Mouse (Mus musculus) liver, embryonic 12.5 days (tissue): ENCODE data around the gene Sec14l1. TPM values are rescaled to one million over a fixed set of nuclear protein-coding genes. Genes with fewer than 3 reads are reported as not detected.
A peak's percentile ranks its signal among the peaks of the same experiment; 100 is the strongest.

ENCODE experiments used
- ATAC-seq: fragments of 200-750 bp; cut with Nextera tagmentation; 2 replicates; pipeline ENCODE4 v1.8.0; 2017; ENCODE audit warnings: moderate number of reproducible peaks, mild to moderate bottlenecking, moderate library complexity
- H3K27ac ChIP-seq: fragments of 300-500 bp; sonication (generic); 2 replicates; pipeline ENCODE4 v1.5.1; 2016; ENCODE audit warnings: mild to moderate bottlenecking
- H3K27me3 ChIP-seq: fragments of 300-500 bp; sonication (generic); replicated peaks from 2 replicates; pipeline ENCODE4 v1.6.1; 2016; ENCODE audit warnings: mild to moderate bottlenecking, moderate library complexity
- H3K36me3 ChIP-seq: fragments of 300-500 bp; sonication (generic); 2 replicates; pipeline ENCODE4 v1.6.1; 2016; ENCODE audit warnings: mild to moderate bottlenecking, moderate library complexity
- H3K4me1 ChIP-seq: fragments of 300-500 bp; sonication (generic); 2 replicates; pipeline ENCODE4 v1.6.1; 2016
- H3K4me2 ChIP-seq: fragments of 300-500 bp; sonication (generic); 2 replicates; pipeline ENCODE4 v1.6.1; 2016; ENCODE audit warnings: mild to moderate bottlenecking, moderate library complexity
- H3K4me3 ChIP-seq: fragments of 300-500 bp; sonication (generic); 2 replicates; pipeline ENCODE4 v1.5.1; 2016; ENCODE audit warnings: mild to moderate bottlenecking, moderate library complexity
- H3K9ac ChIP-seq: fragments of 300-500 bp; sonication (generic); 2 replicates; pipeline ENCODE4 v1.6.1; 2016; ENCODE audit warnings: mild to moderate bottlenecking, moderate library complexity
- H3K9me3 ChIP-seq: fragments of 300-500 bp; sonication (generic); replicated peaks from 2 replicates; pipeline ENCODE4 v1.6.1; 2016; ENCODE audit warnings: mild to moderate bottlenecking, moderate library complexity
- WGBS: fragments of 180-500 bp; shearing (Covaris S2); methylation state at CpG from one replicate; pipeline ENCODE4 v1.1.7; 2016; ENCODE audit not compliant: insufficient replicate concordance; 5-methylcytosine and 5-hydroxymethylcytosine counted together
- polyA plus RNA-seq: library from polyadenylated mRNA; unstranded; fragments of >200 nt; fragmentation: Nextera tagmentation; extraction: Ambion mirVana; gene quantifications from 2 replicates; pipeline ENCODE4 v1.2.1, GENCODE M21; 2016

The Sec14l1 gene
- polyA plus RNA-seq, 1 experiment from 2014 or later, result 26.9 TPM

DNA sequence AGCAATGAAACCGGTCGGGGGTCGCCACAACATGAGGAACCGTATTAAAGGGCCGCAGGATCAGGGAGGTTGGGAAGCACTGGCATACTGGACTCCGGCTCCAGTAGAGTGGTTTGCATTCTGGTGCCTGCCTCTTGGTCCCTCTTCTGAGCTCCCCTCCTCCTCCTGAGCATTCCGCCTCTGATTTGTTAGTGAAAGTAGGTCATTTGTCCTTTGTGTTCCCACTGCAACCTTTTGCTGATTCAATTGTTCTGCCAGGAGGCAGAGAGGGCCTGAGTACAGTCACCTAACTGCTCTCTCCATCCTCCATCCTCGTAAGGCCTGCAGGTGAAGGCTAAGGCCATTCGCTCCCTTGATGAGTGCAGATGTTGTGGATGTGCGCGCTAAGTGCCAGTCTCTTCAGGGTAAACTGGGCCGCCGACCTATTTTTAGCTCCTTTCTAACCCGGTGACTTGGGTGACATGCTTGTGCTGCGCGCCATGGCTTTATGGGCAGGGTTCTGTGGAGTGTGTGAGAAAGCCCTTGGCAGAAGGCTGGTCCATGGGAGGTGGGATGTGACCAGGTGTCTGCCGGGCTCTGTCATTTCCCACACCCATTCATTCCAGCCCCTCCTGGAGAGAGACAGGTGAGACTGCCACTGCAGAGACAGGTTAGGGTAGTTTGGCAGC is 8.6 kb downstream of the Sec14l1 start:
- Histone ChIP-seq H3K9ac (no peak overlapping the region), H3K9me3 (no peaks in the 10 kb centered on the region), H3K27me3 (no peaks in the 10 kb centered on the region), H3K4me3 (no peak overlapping the region), H3K27ac (no peak overlapping the region), H3K4me2 (no peak overlapping the region), H3K36me3 (peaks cover 31% of the 10 kb centered on the region), H3K4me1 (peaks cover 51% of the 10 kb centered on the region)
- 89% methylated on average over 17 of the region's 17 CpGs for WGBS
- ATAC-seq, result no peak

DNA sequence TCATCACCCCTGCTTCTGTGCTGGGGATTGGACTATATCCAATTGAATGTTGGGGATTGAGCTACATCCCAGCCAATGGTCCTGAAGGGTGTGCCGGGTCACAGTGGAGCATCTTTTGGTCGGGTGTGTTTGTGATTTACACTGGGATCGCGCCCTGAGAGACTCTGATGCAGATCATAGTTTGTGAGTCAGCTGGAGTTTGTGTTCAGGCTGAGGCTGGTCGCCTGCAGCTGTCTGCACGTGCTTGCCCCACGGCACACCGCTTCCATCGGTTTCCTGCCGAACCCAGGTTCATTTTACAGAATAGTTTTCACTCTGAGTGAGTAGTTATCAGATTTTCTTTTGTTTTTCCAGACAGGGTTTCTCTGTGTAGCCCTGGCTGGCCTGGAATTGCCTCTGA is 9.6 kb downstream of the Sec14l1 start:
- H3K4me1 ChIP-seq, result peaks cover 47% of the 10 kb centered on the region

DNA sequence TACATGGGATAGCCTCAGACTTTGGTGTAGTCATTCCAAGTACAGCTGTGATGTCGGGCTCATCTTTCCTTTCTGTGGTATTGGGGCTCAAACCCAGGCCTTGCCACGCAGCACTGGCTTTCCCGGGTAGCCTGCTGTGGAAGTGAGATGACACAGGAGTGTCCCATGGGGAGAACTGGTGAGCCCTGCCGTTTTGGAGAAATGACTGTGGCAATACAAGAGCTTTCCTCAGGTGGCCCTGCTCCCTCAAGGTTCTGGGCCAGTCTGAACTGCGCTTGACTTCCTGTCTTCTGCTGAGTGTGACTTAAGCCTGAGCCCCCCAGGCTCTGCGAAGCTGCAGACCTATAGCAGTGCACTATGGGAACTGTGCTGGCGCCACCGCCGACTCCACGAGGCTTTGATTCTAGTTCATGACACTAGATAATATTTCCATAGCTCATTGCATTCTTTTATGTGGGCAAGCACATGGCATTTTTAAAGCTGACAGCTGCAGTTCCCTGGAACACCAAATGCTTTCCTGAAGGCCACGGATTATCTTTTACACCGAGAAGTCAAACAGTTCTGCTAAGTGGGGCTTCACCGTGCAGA is 12.4 kb downstream of the Sec14l1 start:
- Histone ChIP-seq H3K9me3 (no peaks in the 10 kb centered on the region), H3K27me3 (no peaks in the 10 kb centered on the region), H3K4me2 (no peak overlapping the region), H3K9ac (no peak overlapping the region), H3K36me3 (peaks cover 15% of the 10 kb centered on the region), H3K4me1 (peaks cover 27% of the 10 kb centered on the region), H3K27ac (peak overlapping the region; percentile 52), H3K4me3 (no peak overlapping the region)
- ATAC-seq, result no peak
- 73% methylated on average over 13 of the region's 13 CpGs for WGBS

More for the DNA sequence above, 9.6 kb downstream of the Sec14l1 start:
- Histone ChIP-seq H3K4me2 (no peak overlapping the region), H3K9ac (no peak overlapping the region), H3K27me3 (no peaks in the 10 kb centered on the region), H3K36me3 (peaks cover 21% of the 10 kb centered on the region), H3K4me3 (no peak overlapping the region), H3K9me3 (no peaks in the 10 kb centered on the region), H3K27ac (no peak overlapping the region)
- ATAC-seq, result no peak
- WGBS, result 84% methylated on average over 10 of the region's 10 CpGs

GRCm38 (mm10) chr11:117127931-117128548 is 13.1 kb downstream of the Sec14l1 start:
- Histone ChIP-seq H3K9ac (no peak overlapping the region), H3K4me1 (peaks cover 27% of the 10 kb centered on the region), H3K4me2 (no peak overlapping the region), H3K4me3 (no peak overlapping the region), H3K27ac (peak overlapping the region; percentile 52), H3K9me3 (no peaks in the 10 kb centered on the region), H3K36me3 (peaks cover 10% of the 10 kb centered on the region; the same call in 1 of the 2 replicates), H3K27me3 (no peaks in the 10 kb centered on the region)
- WGBS, result 59% methylated on average over 12 of the region's 12 CpGs
- no peak for ATAC-seq

DNA sequence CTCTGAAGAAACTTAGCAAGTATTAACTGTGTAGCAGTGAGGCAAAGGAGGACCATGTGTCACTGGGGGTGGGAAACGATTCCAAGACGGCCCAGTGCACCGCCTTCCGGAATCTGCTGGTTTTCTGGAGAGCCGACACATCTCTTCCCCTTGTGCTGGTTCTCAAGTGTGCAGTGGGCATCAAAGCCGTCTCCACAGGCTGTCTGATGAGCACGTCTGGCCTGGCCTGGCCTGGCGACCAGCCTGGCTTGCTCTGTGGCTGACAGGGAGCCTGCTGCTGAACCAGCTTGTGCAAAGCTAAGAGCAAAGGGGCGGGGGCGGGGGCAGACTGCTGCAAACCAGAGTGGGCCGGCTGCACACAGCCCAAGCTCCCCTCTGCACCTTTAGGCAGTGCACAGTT is 14.5 kb downstream of the Sec14l1 start:
- Histone ChIP-seq H3K36me3 (0 out of 2 replicates have a peak, but pooled peaks cover 9% of the 10 kb centered on the region), H3K9ac (no peak overlapping the region), H3K27ac (no peak overlapping the region; the same call in 1 of the 2 replicates), H3K9me3 (no peaks in the 10 kb centered on the region), H3K4me3 (no peak overlapping the region), H3K27me3 (no peaks in the 10 kb centered on the region), H3K4me1 (peaks cover 26% of the 10 kb centered on the region), H3K4me2 (no peak overlapping the region)
- 74% methylated on average over 11 of the region's 11 CpGs for WGBS
- 0 out of 2 replicates have a peak, but pooled peaks have one; percentile 14 for ATAC-seq

- Histone ChIP-seq H3K36me3 (0 out of 2 replicates have a peak, but pooled peaks cover 9% of the 10 kb centered on the region), H3K27me3 (no peaks in the 10 kb centered on the region), H3K9ac (no peak overlapping the region), H3K9me3 (no peaks in the 10 kb centered on the region), H3K4me3 (no peak overlapping the region), H3K4me2 (no peak overlapping the region), H3K4me1 (peaks cover 29% of the 10 kb centered on the region), H3K27ac (no peak overlapping the region)
- ATAC-seq, result peak; percentile 14; the same call in 1 of the 2 replicates
- 87% methylated on average over 8 of the region's 8 CpGs for WGBS
Observed at GRCm38 (mm10) chr11:117130068-117130467, 15.1 kb downstream of the Sec14l1 start.

- peaks cover 38% of the 10 kb centered on the region for H3K4me1 ChIP-seq
- ATAC-seq, result no peak
- WGBS, result 83% methylated on average over 5 of the region's 5 CpGs
Observed at GRCm38 (mm10) chr11:117130888-117131287, 15.9 kb downstream of the Sec14l1 start.

GRCm38 (mm10) chr11:117131450-117131849 is 16.5 kb downstream of the Sec14l1 start:
- Histone ChIP-seq H3K4me2 (no peak overlapping the region), H3K9me3 (no peaks in the 10 kb centered on the region), H3K4me1 (peaks cover 43% of the 10 kb centered on the region), H3K27me3 (no peaks in the 10 kb centered on the region), H3K9ac (no peak overlapping the region), H3K4me3 (no peak overlapping the region), H3K36me3 (0 out of 2 replicates have a peak, but pooled peaks cover 6% of the 10 kb centered on the region), H3K27ac (no peak overlapping the region)
- WGBS, result 86% methylated on average over 10 of the region's 10 CpGs
- no peak for ATAC-seq

More at GRCm38 (mm10) chr11:117130888-117131287, 15.9 kb downstream of the Sec14l1 start:
- Histone ChIP-seq H3K4me2 (no peak overlapping the region), H3K4me3 (no peak overlapping the region), H3K9me3 (no peaks in the 10 kb centered on the region), H3K27me3 (no peaks in the 10 kb centered on the region), H3K36me3 (0 out of 2 replicates have a peak, but pooled peaks cover 6% of the 10 kb centered on the region), H3K9ac (no peak overlapping the region), H3K27ac (0 out of 2 replicates have a peak overlapping the region, but pooled peaks have one; percentile 22)

GRCm38 (mm10) chr11:117134776-117135387 is 19.9 kb downstream of the Sec14l1 start:
- H3K4me1 ChIP-seq, result peaks cover 40% of the 10 kb centered on the region
- no peaks in the 10 kb centered on the region for H3K27me3 ChIP-seq
- H3K4me3 ChIP-seq, result no peak overlapping the region
- WGBS, result 71% methylated on average over 23 of the region's 23 CpGs
- no peak overlapping the region for H3K4me2 ChIP-seq
- H3K9me3 ChIP-seq, result no peaks in the 10 kb centered on the region
- ATAC-seq, result no peak
- no peak overlapping the region for H3K9ac ChIP-seq
- H3K36me3 ChIP-seq, result no peaks in the 10 kb centered on the region
- no peak overlapping the region for H3K27ac ChIP-seq

GRCm38 (mm10) chr11:117135457-117136290 is 20.7 kb downstream of the Sec14l1 start:
- Histone ChIP-seq H3K9ac (no peak overlapping the region), H3K4me1 (peaks cover 40% of the 10 kb centered on the region), H3K27ac (0 out of 2 replicates have a peak overlapping the region, but pooled peaks have one; percentile 38), H3K36me3 (no peaks in the 10 kb centered on the region), H3K4me3 (no peak overlapping the region), H3K9me3 (no peaks in the 10 kb centered on the region), H3K27me3 (no peaks in the 10 kb centered on the region), H3K4me2 (no peak overlapping the region)
- no peak for ATAC-seq
- 51% methylated on average over 17 of the region's 17 CpGs for WGBS

DNA sequence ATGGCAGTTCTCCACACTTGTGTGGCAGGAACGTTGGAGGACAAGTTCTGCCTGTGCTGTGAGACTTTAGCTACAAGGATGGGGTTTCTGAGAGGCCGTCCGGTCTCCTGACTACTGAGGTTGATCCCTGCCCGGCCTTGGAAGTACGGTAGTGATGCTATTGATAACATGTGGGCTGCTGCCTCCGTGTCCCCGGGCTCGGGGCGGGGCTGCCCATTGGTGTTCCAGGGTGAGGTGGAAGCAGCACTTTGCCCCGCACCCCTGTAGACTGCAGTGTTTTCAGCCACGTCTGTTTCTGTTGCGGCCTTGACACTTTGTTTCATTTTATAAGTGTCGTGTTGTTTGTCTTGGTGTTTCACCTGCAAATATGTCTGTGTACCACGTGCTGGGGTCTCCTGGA is 21.9 kb downstream of the Sec14l1 start:
- Histone ChIP-seq H3K9ac (no peak overlapping the region), H3K9me3 (no peaks in the 10 kb centered on the region), H3K4me2 (no peak overlapping the region), H3K27ac (no peak overlapping the region; the same call in 1 of the 2 replicates), H3K4me3 (no peak overlapping the region), H3K27me3 (no peaks in the 10 kb centered on the region), H3K4me1 (peaks cover 40% of the 10 kb centered on the region), H3K36me3 (peaks cover 8% of the 10 kb centered on the region)
- ATAC-seq, result 0 out of 2 replicates have a peak, but pooled peaks have one; percentile 16
- WGBS, result 63% methylated on average over 14 of the region's 14 CpGs
